ENCODE assay signal across 9 mouse cellular contexts in the genomic region with DNA sequence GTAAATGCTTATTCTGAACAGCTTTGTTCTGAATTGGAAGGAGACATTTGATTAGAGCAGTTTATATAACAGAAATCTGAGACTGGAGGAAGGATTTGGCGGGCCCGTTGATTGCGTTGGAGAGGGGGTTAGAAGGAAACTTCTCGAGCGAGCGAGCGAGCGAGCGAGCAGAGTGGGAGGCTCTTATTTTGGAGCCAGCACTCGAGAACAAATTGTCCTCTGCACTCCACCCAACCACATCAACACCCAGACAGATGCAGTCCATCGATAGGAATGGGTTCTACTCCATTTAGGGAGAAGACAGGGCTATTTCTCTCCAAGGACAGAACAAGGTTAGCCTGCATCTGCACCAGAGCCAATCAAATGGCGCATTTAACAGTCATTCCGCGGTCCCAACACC. TPM values are rescaled to one million over a fixed set of nuclear protein-coding genes. Genes with fewer than 3 reads are reported as not detected.
DNase-seq lines count a peak whose midpoint lies in the region; ATAC-seq lines count a peak whose summit lies in the region.
"Had no signal": no experiment of that assay in that cellular context is flagged by ENCODE, and none has a peak within 500 bp of the region (broad histone marks: within the 10 kb centered on the region; RNA-seq: fewer than 3 reads in every experiment).

No protein-coding gene starts in this region.

- no peak overlapping the region for H3K4me3 ChIP-seq in limb, embryonic 13.5 days
- no peak overlapping the region for H3K4me3 ChIP-seq in hindbrain, embryonic 10.5 days

- intact Hi-C loops in left cerebral cortex, postnatal 10 days (cut with DNase I) = no loop called here
- intact Hi-C loops in gastrocnemius, postnatal 14 days (cut with DNase I; ENCODE audit: low total_unique reads) = no loop called here

- WGBS in limb, embryonic 13.5 days = 65% methylated on average over 14 of the region's 14 CpGs
- WGBS in hindbrain, embryonic 10.5 days = 86% methylated on average over 14 of the region's 14 CpGs

- H3K36me3 ChIP-seq in limb, embryonic 13.5 days = no peaks in the 10 kb centered on the region
- H3K36me3 ChIP-seq in hindbrain, embryonic 10.5 days = no peaks in the 10 kb centered on the region

- no peak for ATAC-seq in limb, embryonic 13.5 days (ENCODE audit: low FRiP score, low read depth)
- no peak for ATAC-seq in megakaryocyte, adult 5-6 weeks (ENCODE audit: poor library complexity, severe bottlenecking)
- ATAC-seq: hindbrain, postnatal 0 days had no signal

- H3K9me3 ChIP-seq in limb, embryonic 13.5 days = no peaks in the 10 kb centered on the region
- no peaks in the 10 kb centered on the region for H3K9me3 ChIP-seq in hindbrain, embryonic 10.5 days

- H3K4me2 ChIP-seq in limb, embryonic 13.5 days (replicated peaks) = peak overlapping the region; percentile 2; the same call in 1 of the 2 replicates

- H3K4me1 ChIP-seq in limb, embryonic 13.5 days = peaks cover 41% of the 10 kb centered on the region
- H3K4me1 ChIP-seq in hindbrain, embryonic 10.5 days (replicated peaks) = no peaks in the 10 kb centered on the region

- DNase-seq in left cerebral cortex, adult 18-20 months (ENCODE audit: low spot score in 2 of 2) = peak; percentile 63 to 75
- DNase-seq in left cerebral cortex, postnatal 10 days (ENCODE audit: extremely low spot score in 1 of 2, low spot score in 2 of 2) = no peak
- DNase-seq in gastrocnemius, postnatal 14 days = peak; percentile 73
- DNase-seq in telencephalon, adult 2 months (ENCODE audit: low read depth, low spot score) = peak; percentile 82
- no peak for DNase-seq in hindbrain, embryonic 10.5 days (ENCODE audit: low spot score)

- peaks cover 30% of the 10 kb centered on the region for H3K27me3 ChIP-seq in limb, embryonic 13.5 days
- H3K27me3 ChIP-seq in hindbrain, embryonic 10.5 days (ENCODE audit: insufficient read depth, poor library complexity, severe bottlenecking) = no peaks in the 10 kb centered on the region

- no peak overlapping the region for H3K9ac ChIP-seq in limb, embryonic 13.5 days

- peak overlapping the region; percentile 45; the same call in 1 of the 2 replicates for H3K27ac ChIP-seq in limb, embryonic 13.5 days
- H3K27ac ChIP-seq in hindbrain, embryonic 10.5 days = no peak overlapping the region
- H3K27ac ChIP-seq: hindbrain, postnatal 0 days had no signal

RNA-seq across cellular contexts. Expression of a gene that starts 39.1 kb away (rescaled TPM):
- under 1 TPM; 0.30 to 0.40 TPM for total RNA-seq in left cerebral cortex, adult 18-20 months (2021)
- under 1 TPM; 0.11 to 0.14 TPM for total RNA-seq in left cerebral cortex, postnatal 10 days (2021)
- under 1 TPM; 0.80 to 0.96 TPM for total RNA-seq in gastrocnemius, postnatal 14 days (2021)
- polyA plus RNA-seq in limb, embryonic 13.5 days (2015; fragmentation: Nextera tagmentation; extraction: Ambion mirVana) = 18.2 and 19.2 TPM in 2 replicates
- polyA plus RNA-seq in hindbrain, embryonic 10.5 days (2016; fragmentation: Nextera tagmentation; extraction: Ambion mirVana) = 3.9 and 5.8 TPM in 2 replicates
- total RNA-seq in megakaryocyte, adult 5-6 weeks (2015) = 0.16 TPM in 1 of 2 replicates, not detected in the other
- not detected in 2 replicates for total RNA-seq in megakaryocyte, adult 5-6 weeks (2017)
- total RNA-seq: MEL had no signal

Comparison
In these comparisons a context has a peak if more than half of its experiments do, and no peak if none do; other contexts are left out.
1. DNase-seq: peak in left cerebral cortex, adult 18-20 months (2 of 2), gastrocnemius, postnatal 14 days (single experiment) and telencephalon, adult 2 months (single experiment); none in left cerebral cortex, postnatal 10 days (0 of 2) and hindbrain, embryonic 10.5 days (single experiment).